Mouse (Mus musculus): ENCODE results near the gene Hist1h2br.
A peak's percentile ranks its signal among the peaks of the same experiment; 100 is the strongest.
"Not testable (repeated sequence)": the region's sequence is repeated elsewhere in the genome, so short reads cannot be mapped to it uniquely, and the experiment has no call there.

The Hist1h2br gene

DNA sequence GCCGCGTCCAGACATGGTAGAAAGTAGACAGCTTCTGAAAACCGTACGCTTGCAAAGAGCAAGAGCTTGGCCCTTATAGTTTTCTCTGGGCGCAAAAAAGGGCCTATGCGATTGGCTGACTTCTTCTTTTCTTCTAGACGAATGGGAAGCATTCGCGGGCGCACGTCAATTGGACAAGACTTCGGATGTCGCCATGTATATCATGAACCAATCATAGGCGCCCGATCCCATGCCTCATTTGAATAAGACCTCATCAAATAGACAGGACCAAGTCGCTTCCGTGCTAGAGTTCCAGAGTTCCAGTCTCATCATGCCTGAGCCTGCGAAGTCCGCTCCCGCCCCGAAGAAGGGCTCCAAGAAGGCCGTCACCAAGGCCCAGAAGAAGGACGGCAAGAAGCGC is at the start of gene Hist1h2br, which contains the start of gene Hist1h2ap:
Gene Hist1h2br (plus strand): TSS at position 283 of the 400 bp plus-strand sequence.
Gene Hist1h2ap (minus strand): TSS at position 47 of the 400 bp plus-strand sequence.
- not testable (repeated sequence) for DNase-seq (ENCODE audit: extremely low spot score, low read depth, low spot score)

DNA sequence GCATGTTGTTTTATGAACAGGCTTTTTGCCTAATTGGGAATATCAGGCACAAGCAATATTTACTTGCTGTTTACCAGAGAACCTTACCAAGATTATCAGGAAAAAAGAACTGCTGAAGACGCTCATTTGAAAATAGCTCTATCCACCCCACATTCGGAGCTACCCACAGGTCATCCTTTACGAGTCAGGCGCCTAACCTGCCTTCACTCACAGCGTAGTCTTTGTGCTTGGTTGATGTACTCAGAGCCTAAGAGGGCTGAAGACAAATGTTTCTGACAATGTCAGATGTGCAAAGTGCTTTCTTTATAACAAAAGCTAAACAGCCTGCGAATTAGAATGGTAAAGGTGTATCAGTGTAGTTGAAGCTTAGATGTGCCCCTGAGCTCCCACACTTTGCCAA is 49.2 kb upstream of the Hist1h2br start:
- no peak for DNase-seq (ENCODE audit: extremely low spot score, low read depth, low spot score)

DNA sequence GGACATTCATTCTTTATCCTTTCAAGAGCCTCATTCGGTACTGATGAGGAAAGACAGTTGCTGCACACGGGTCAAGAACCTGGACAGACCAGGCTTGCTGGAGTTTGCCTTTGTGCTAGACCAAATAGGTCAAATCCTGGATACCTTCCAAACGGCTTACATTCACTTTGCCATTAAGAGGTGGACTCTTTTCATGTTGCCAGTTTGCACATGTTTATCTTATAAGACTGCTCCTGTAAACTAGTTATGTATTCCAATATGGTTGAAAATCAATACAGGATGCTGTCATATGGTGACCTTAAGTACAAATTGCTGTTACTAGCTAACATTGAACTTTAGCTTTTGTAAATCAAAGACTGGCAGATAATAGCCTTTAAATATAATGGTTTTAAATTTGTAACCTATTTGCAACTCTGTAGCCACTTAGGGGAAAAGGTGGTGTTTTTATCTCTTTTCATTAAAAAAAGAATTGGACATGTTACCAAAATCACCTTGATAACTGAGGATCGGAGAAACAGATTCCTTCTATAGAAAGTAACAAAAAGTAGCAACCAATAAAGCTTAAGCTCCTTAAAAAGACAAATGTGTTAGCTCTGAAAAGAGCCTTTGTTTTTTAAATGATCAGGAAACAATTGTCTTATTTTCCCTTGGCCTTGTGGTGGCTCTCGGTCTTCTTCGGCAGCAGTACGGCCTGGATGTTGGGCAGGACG is 47.2 kb upstream of the Hist1h2br start:
- peak; percentile 82 for DNase-seq (ENCODE audit: extremely low spot score, low read depth, low spot score)

DNA sequence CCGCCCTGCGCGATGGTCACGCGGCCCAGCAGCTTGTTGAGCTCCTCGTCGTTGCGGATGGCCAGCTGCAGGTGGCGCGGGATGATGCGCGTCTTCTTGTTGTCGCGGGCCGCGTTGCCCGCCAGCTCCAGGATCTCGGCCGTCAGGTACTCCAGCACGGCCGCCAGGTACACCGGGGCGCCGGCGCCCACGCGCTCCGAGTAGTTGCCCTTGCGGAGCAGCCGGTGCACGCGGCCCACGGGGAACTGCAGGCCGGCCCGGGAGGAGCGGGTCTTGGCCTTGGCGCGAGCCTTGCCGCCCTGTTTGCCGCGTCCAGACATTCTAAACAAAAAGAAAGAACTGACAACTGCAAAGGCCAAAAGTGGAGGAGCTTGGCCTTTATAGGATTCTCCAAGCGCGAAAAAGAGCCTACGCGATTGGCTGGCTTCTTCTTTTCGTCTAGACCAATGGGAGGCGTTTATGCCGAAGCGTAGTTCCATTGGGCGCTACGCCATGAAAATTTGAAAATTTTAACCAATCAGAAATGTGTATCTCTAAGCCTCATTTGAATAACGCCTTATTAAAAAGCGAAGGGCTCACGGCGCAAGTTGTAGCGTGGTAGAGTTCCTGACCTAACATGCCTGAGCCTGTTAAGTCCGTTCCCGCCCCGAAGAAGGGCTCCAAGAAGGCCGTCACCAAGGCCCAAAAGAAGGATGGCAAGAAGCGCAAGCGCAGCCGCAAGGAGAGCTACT is 46.5 kb upstream of the Hist1h2br start, which contains the start of the genes Hist1h2an and Hist1h2bp:
Gene Hist1h2an (minus strand): TSS at position 320 of the 731 bp plus-strand sequence.
Gene Hist1h2bp (plus strand): TSS at position 563 of the 731 bp plus-strand sequence.
- peak; percentile 98 for DNase-seq (ENCODE audit: extremely low spot score, low read depth, low spot score)

DNA sequence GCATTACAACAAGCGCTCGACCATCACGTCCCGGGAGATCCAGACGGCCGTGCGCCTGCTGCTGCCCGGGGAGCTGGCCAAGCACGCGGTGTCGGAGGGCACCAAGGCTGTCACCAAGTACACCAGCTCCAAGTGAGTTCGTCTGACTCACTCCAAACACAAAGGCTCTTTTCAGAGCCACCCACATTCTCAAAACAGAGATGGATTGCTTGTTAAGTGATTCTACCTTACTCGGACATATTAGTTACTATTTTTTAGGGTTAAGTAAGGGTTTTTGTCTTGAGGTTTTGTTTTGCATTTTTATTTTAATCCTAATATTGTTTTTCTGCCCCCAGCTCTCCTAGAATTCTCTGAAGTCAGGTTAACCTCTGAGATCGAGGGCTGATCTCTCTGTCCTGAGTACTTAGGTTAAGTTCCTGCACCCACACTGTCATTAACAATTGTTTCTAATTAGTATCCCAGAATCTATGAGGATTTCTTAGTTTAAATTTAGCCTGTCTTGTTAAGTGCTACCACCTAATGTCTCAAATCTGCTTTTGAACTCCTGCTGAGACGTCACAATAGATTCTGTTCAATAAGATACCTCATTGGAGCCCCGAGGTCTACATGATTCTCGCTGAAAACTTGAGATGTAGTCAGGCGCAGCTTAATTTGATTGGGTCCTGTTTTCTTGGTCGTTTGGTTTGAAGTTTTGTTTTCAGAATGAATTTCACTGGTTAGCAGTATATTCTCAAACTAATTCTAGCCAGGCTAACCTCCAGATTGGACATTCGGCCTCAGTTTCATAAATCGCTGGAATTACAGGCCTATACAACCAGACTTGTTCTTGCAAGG is 45.6 kb upstream of the Hist1h2br start:
- DNase-seq (ENCODE audit: extremely low spot score, low read depth, low spot score): no peak

DNA sequence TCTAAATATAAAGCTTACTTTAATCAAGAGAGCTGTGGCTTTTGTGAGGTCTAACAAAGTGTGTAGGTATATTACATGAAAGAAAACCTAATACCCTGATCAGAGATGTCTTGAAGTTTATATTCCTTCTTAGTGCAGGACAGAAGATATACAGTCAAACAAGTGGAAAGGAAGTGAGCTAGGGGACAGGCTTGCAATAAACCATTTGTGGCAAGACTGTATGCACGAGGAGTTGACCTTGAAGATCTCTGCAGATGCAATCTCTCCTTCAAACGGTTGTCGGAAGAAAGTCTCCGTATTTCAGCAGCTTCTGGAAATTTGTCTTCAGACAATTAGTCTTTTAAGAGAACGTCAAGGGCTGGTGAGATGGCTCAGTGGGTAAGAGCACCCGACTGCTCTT is 43.6 kb upstream of the Hist1h2br start:
- no peak for DNase-seq (ENCODE audit: extremely low spot score, low read depth, low spot score)

DNA sequence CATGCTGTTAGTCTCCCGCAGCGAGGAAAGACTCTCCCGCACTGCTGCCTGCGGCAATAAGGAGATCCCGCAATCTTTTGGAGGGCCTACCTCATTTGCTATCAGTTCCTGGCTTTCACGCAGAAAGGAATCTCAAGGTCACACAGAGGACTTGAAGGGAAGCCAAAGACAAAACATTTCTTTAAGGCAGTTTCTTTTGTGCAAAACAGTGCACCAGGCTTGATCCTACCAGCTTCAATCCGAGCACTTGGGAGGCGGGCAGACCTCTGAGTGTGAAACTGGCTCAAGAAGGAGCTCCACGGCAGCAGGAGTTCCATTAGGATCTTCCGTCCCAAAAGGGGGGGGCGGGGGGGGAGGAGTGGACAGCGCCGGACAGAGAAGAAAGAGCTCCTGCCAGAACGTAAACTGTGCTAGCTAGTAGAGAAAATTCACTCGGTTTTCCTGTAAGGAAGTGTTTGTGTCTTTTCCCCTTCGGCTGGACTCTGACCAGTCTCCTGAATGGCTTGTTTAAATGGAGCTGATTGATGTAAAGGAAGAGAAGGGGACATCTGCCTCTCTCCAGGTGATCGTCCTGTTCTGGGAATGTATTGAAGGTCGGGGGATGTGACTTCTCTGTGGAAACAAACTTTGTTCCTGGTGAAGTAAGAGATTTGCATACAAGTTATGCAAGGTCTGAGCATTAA is 42.8 kb upstream of the Hist1h2br start:
- no peak for DNase-seq (ENCODE audit: extremely low spot score, low read depth, low spot score)

DNA sequence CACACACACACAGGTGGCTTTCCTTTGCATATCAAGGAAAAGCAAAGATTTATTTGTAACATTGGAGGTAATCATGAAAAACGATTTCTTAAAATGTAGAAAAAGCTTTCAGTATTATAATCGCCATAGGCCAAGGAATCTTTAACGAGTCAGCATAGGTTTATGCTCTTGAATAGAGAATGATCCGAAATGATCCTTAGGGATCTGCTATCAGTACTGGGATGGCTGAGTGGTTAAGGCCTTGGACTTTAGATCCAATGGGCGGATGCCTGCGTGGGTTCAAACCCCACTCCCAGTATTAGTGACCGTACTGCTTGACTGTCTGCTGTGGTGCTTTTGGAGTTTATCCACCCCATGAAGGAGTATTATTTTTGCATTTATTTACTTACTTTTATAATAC is 38.0 kb upstream of the Hist1h2br start:
- DNase-seq (ENCODE audit: extremely low spot score, low read depth, low spot score): no peak

DNA sequence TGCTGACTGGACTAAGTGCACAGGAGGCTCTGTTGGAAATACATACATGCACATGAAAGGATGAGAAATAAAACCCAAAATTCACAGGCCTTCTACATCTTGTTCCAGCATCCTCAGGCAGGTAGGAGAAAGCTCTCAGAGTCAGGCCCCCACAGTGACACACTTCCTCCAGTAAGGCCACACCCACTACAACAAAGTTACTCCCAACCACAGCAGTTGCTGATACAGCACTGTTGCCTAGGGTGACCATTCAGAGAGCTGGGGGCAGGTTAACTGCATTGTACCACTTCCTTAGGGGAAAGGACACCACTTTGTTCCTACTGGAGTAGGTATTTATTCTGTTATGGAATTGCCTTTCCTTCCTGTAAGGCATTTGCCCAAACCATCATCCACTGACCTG is 36.4 kb upstream of the Hist1h2br start:
- not testable (repeated sequence) for DNase-seq (ENCODE audit: extremely low spot score, low read depth, low spot score)

DNA sequence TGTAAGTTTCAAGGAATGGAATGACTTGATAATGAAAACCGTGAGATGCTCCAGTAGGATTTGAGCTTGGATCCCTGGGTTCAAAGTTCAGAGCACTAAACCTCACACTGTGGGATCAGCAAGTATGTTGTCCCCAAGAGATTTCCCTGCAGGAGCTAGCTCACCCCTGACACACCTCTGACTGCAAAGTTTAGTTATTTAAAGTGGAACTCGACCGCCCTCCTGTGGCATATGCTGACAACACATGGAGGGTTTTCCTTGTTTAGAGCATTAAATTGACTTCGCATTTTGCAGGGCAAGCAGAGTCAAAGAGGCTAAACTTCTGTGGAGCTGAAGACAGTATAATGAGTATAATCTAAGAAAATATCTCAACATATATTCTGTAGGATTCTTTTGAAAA is 30.5 kb upstream of the Hist1h2br start:
- not testable (repeated sequence) for DNase-seq (ENCODE audit: extremely low spot score, low read depth, low spot score)

DNA sequence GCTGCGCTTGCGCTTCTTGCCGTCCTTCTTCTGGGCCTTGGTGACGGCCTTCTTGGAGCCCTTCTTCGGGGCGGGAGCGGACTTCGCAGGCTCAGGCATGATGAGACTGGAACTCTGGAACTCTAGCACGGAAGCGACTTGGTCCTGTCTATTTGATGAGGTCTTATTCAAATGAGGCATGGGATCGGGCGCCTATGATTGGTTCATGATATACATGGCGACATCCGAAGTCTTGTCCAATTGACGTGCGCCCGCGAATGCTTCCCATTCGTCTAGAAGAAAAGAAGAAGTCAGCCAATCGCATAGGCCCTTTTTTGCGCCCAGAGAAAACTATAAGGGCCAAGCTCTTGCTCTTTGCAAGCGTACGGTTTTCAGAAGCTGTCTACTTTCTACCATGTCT is 23.5 kb upstream of the Hist1h2br start, which contains the start of the genes Hist1h2bq and Hist1h2ao:
Gene Hist1h2bq (minus strand): TSS at position 125 of the 400 bp plus-strand sequence.
Gene Hist1h2ao (plus strand): TSS at position 393 of the 400 bp plus-strand sequence.
- not testable (repeated sequence) for DNase-seq (ENCODE audit: extremely low spot score, low read depth, low spot score)

DNA sequence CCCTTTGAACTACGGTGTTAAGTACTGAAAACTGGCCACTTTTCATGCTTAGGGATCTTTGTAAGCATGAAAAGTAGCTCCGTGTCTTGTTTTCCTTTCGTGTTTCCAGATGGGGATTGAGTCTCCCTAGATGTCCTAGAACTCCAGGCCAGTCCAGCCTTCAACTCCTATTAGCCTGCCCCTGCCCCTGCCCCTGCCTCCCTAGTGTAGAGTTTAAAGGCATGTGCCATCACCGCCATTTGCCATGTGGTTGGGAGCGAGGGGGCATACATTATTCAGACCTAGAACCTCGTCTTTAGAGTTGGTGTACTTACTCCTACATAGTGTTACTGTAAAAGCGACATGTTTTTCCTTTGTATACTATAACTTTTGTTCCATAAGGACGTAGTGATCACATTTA is 22.5 kb upstream of the Hist1h2br start:
- not testable (repeated sequence) for DNase-seq (ENCODE audit: extremely low spot score, low read depth, low spot score)

DNA sequence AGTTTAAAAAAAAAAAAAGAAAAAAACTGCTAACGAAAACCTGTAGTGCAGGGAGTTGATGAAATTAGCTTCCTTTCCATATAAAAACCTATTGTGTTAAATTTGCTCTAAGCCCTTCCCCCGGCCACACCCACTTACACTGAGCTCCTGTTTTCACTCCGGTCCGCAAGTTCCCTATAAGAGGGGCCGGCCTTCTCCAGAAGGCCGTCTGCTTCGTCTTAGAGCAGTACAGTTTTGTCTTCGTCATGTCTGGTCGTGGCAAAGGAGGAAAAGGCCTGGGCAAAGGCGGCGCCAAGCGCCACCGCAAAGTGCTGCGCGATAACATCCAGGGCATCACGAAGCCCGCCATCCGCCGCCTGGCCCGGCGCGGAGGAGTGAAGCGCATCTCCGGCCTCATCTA is 22.0 kb upstream of the Hist1h2br start, which contains the start of gene Hist1h4m:
Gene Hist1h4m (plus strand): TSS at position 208 of the 400 bp plus-strand sequence.
- DNase-seq (ENCODE audit: extremely low spot score, low read depth, low spot score): not testable (repeated sequence)

DNA sequence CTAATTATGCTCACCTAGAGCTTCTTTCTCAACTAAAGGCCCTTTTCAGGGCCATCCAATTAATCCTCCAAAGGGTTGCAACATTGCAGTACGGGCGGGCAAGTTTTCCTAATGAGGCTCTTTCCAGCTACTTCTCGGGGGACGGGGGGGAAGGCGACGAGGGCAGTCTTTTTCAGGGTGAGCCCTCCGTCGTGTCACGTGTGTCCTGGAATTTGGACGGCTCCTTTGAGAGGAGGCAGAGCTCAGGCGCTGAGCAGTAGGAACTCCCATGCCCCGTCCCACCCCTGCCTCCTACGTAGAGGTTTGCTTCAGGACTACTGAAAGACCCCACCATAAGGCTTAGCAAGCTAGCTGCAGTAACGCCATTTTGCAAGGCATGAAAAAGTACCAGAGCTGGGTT is 21.5 kb upstream of the Hist1h2br start:
- not testable (repeated sequence) for DNase-seq (ENCODE audit: extremely low spot score, low read depth, low spot score)

DNA sequence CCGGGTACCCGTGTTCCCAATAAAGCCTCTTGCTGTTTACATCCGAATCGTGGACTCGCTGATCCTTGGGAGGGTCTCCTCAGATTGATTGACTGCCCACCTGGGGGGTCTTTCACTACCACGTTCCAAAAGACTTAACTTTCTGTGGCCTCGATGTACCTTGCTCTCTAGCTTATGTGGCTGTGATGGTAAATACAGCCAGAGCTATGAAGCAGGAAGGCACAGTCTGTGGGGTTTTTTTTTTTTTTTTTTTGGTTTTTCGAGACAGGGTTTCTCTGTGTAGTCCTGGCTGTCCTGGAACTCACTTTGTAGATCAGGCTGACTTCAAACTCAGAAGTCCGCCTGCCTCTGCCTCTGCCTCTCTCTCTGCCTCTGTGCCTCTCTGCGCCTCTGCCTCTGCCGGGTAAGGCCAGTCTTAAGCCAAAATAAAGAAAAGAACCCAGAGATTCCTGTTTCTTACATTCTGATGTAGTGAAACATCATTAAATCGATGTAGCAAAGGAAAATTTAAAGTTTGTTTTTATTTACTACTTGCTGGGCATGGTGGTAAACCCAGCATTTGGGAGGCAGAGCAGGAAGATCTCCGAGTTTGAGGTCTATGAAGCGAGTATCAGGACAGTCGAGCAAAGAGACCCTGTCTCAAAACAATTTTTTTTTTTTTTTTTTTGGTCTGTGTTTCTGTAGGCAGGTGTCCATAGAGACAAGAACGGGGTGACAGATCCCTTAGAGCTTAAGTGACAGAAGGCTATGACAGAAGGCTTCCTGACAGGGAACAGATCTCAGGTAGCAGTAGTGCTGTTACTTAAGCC is 13.3 kb upstream of the Hist1h2br start:
- not testable (repeated sequence) for DNase-seq (ENCODE audit: extremely low spot score, low read depth, low spot score)

DNA sequence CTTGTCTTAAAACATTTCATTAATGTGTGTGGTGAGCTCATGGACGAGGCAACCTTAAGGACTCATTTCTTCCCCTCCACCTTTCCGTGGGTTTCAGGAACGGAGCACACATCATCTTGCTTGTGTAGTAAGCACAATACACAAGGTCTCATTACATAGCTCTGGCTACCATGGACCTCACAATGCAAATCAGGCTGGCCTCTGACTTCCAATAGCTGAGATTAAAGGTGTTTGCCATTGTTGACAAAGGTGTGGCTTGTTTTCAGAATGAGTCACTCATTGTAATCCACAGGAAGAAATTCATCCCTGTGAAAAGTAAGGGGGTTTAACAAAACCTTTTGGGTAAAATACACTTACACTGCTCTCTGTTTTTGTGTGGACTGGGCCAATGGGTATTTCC is 5.0 kb upstream of the Hist1h2br start:
- no peak for DNase-seq (ENCODE audit: extremely low spot score, low read depth, low spot score)

DNA sequence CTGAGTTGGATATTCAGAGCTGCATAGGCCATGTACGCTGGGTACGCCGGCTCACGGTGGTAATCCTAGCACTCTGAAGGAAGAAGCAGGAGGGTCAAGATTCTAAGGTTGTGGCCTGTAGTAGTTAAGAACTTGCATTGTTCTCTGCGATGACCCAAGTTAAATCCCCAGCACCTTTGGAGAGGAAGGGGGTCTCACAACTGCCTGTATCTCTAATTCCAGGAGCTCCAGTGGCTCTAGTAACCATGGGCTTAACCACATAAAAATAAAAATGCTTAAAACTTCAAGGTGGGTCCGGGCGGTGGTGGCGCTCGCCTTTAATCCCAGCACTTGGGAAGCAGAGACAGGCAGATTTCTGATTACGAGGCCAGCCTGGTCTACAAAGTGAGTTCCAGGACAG is 3.2 kb upstream of the Hist1h2br start:
- DNase-seq (ENCODE audit: extremely low spot score, low read depth, low spot score): no peak

DNA sequence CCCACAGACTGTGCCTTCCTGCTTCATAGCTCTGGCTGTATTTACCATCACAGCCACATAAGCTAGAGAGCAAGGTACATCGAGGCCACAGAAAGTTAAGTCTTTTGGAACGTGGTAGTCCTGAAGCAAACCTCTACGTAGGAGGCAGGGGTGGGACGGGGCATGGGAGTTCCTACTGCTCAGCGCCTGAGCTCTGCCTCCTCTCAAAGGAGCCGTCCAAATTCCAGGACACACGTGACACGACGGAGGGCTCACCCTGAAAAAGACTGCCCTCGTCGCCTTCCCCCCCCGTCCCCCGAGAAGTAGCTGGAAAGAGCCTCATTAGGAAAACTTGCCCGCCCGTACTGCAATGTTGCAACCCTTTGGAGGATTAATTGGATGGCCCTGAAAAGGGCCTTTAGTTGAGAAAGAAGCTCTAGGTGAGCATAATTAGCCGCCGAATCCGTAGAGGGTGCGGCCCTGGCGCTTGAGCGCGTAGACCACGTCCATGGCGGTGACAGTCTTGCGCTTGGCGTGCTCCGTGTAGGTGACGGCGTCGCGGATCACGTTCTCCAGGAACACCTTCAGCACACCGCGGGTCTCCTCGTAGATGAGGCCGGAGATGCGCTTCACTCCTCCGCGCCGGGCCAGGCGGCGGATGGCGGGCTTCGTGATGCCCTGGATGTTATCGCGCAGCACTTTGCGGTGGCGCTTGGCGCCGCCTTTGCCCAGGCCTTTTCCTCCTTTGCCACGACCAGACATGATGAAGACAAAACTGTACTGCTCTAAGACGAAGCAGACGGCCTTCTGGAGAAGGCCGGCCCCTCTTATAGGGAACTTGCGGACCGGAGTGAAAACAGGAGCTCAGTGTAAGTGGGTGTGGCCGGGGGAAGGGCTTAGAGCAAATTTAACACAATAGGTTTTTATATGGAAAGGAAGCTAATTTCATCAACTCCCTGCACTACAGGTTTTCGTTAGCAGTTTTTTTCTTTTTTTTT is 1.8 kb upstream of the Hist1h2br start, which contains the start of gene Hist1h4n:
Gene Hist1h4n (minus strand): TSS at position 779 of the 977 bp plus-strand sequence.
- not testable (repeated sequence) for DNase-seq (ENCODE audit: extremely low spot score, low read depth, low spot score)
